Mouse (Mus musculus) hindbrain, embryonic 16.5 days (tissue): ENCODE data around the gene Coq10b. TPM values are rescaled to one million over a fixed set of nuclear protein-coding genes. Genes with fewer than 3 reads are reported as not detected.

Source experiments
- ATAC-seq: fragments of 200-750 bp; cut with Nextera tagmentation; 2 replicates; pipeline ENCODE4 v1.8.0; 2017; ENCODE audit warnings: moderate TSS enrichment, moderate library complexity
- H3K27ac ChIP-seq: fragments of 300-500 bp; sonication (generic); 2 replicates; pipeline ENCODE4 v1.5.1; 2014; ENCODE audit warnings: low read depth, mild to moderate bottlenecking, control low read depth, low read length, moderate library complexity
- H3K27me3 ChIP-seq: fragments of 300-500 bp; sonication (generic); replicated peaks from 2 replicates; pipeline ENCODE4 v1.6.1; 2014; ENCODE audit warnings: low read length; ENCODE audit not compliant: control insufficient read depth, insufficient read depth
- H3K36me3 ChIP-seq: fragments of 300-500 bp; sonication (generic); 2 replicates; pipeline ENCODE4 v1.6.1; 2014; ENCODE audit warnings: mild to moderate bottlenecking, low read length, moderate library complexity, mixed read lengths; ENCODE audit not compliant: control insufficient read depth, insufficient read depth
- H3K4me1 ChIP-seq: fragments of 300-500 bp; sonication (generic); 2 replicates; pipeline ENCODE4 v1.6.1; 2014; ENCODE audit warnings: low read depth, low read length; ENCODE audit not compliant: control insufficient read depth, insufficient read depth
- H3K4me2 ChIP-seq: fragments of 300-500 bp; sonication (generic); 2 replicates; pipeline ENCODE4 v1.6.1; 2014; ENCODE audit warnings: mild to moderate bottlenecking, low read length, control low read depth, moderate library complexity
- H3K4me3 ChIP-seq: fragments of 300-500 bp; sonication (generic); 2 replicates; pipeline ENCODE4 v1.5.1; 2014; ENCODE audit warnings: mild to moderate bottlenecking, low read length, control low read depth, moderate library complexity
- H3K9ac ChIP-seq: fragments of 300-500 bp; sonication (generic); 2 replicates; pipeline ENCODE4 v1.6.1; 2014; ENCODE audit warnings: low read depth, mild to moderate bottlenecking, control low read depth, low read length, moderate library complexity
- H3K9me3 ChIP-seq: fragments of 300-500 bp; sonication (generic); 2 replicates; pipeline ENCODE4 v1.6.1; 2014; ENCODE audit warnings: mild to moderate bottlenecking, low read length, moderate library complexity; ENCODE audit not compliant: control insufficient read depth
- WGBS: fragments of 180-500 bp; shearing (Covaris S2); extraction: QIAGEN DNeasy Blood & Tissue Kit; methylation state at CpG from one replicate; pipeline ENCODE4 v1.1.7; 2014; 5-methylcytosine and 5-hydroxymethylcytosine counted together
- polyA plus RNA-seq: library from polyadenylated mRNA; unstranded; fragments of >200 nt; fragmentation: Nextera tagmentation; extraction: Ambion mirVana; gene quantifications from 2 replicates; pipeline ENCODE4 v1.2.1, GENCODE M21; 2015

The Coq10b gene
- polyA plus RNA-seq, 1 experiment from 2014 or later, result 28.9 TPM

DNA sequence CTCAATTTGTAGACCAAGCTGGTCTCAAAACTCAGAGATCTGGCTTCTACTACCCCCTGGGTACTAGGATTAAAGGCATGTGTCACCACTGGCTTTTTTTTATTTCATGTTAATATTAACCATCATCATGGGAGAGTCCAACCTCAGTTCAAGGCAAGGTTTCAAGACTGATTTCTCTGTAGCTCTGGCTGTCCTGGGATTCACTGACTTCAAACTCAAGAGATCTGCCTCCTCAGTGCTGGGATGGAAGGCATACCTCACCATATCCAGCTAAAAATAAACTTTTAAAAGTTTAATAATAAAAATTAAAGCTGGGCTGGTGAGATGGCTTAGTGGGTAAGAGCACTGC, 23.8 kb downstream of the Coq10b start:
- Histone ChIP-seq H3K4me3 (no peak overlapping the region), H3K4me1 (no peaks in the 10 kb centered on the region), H3K27ac (no peak overlapping the region), H3K9me3 (no peaks in the 10 kb centered on the region), H3K27me3 (no peaks in the 10 kb centered on the region), H3K4me2 (no peak overlapping the region), H3K36me3 (peaks cover 25% of the 10 kb centered on the region), H3K9ac (no peak overlapping the region)
- ATAC-seq, result no peak

GRCm38 (mm10) chr1:55076849-55077516, 24.4 kb downstream of the Coq10b start:
- ATAC-seq, result 0 out of 2 replicates have a peak, but pooled peaks have one; percentile 35
- no peaks in the 10 kb centered on the region for H3K9me3 ChIP-seq
- H3K27ac ChIP-seq, result no peak overlapping the region
- H3K36me3 ChIP-seq, result peaks cover 28% of the 10 kb centered on the region
- 93% methylated on average over 2 of the region's 2 CpGs for WGBS
- no peak overlapping the region for H3K9ac ChIP-seq
- no peak overlapping the region for H3K4me3 ChIP-seq
- H3K4me2 ChIP-seq, result no peak overlapping the region
- H3K27me3 ChIP-seq, result no peaks in the 10 kb centered on the region
- H3K4me1 ChIP-seq, result no peaks in the 10 kb centered on the region

- no peak for ATAC-seq
- Histone ChIP-seq H3K27ac (no peak overlapping the region), H3K9me3 (no peaks in the 10 kb centered on the region; the same call in 1 of the 2 replicates), H3K9ac (no peak overlapping the region), H3K4me2 (no peak overlapping the region), H3K36me3 (peaks cover 49% of the 10 kb centered on the region), H3K4me1 (peaks cover 5% of the 10 kb centered on the region; the same call in 1 of the 2 replicates), H3K27me3 (no peaks in the 10 kb centered on the region), H3K4me3 (no peak overlapping the region)
- WGBS, result 94% methylated on average over 4 of the region's 4 CpGs
Measured at GRCm38 (mm10) chr1:55079677-55080076, 27.1 kb downstream of the Coq10b start.

GRCm38 (mm10) chr1:55082106-55082505, 29.5 kb downstream of the Coq10b start:
- H3K9ac ChIP-seq, result no peak overlapping the region
- H3K4me1 ChIP-seq, result peaks cover 22% of the 10 kb centered on the region
- 82% methylated on average over 1 of the region's 1 CpGs for WGBS
- H3K27me3 ChIP-seq, result no peaks in the 10 kb centered on the region
- peaks cover 48% of the 10 kb centered on the region for H3K36me3 ChIP-seq
- no peaks in the 10 kb centered on the region; the same call in 1 of the 2 replicates for H3K9me3 ChIP-seq
- no peak overlapping the region for H3K27ac ChIP-seq
- no peak overlapping the region for H3K4me2 ChIP-seq
- H3K4me3 ChIP-seq, result no peak overlapping the region
- no peak for ATAC-seq

DNA sequence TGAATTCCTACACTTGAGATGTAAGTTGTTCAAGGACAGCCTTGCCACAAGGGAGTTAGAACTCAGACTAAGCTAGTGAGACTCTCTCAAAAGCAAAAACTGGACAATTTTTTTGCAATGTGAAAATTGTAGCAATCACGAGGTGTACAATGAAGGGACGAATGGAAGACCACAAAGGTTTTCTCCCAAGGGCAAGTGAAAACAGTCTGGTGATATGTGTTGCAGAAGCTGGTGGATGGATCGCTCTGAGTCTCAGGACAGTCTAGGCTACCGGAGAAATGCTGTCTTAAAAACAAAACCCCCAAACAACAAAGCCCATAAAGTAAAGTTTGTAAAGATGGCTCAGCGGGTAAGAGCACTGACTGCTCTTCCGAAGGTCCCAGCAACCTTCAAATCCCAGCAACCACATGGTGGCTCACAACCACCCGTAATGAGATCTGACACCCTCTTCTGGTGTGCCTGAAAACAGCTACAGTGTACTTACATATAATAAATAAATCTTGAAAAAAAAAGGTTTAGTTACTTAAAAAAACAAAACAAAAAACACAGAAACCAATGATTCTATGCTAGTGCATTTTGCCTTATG, 33.3 kb downstream of the Coq10b start:
- WGBS, result 51% methylated on average over 7 of the region's 7 CpGs
- ATAC-seq, result no peak
- Histone ChIP-seq H3K36me3 (peaks cover 29% of the 10 kb centered on the region), H3K4me2 (peak overlapping the region; percentile 90), H3K27ac (no peak overlapping the region), H3K4me1 (peaks cover 32% of the 10 kb centered on the region), H3K9ac (no peak overlapping the region), H3K9me3 (no peaks in the 10 kb centered on the region; the same call in 1 of the 2 replicates), H3K4me3 (no peak overlapping the region), H3K27me3 (no peaks in the 10 kb centered on the region)

- ATAC-seq, result no peak
- peak overlapping the region; percentile 89 for H3K9ac ChIP-seq
- no peaks in the 10 kb centered on the region; the same call in 1 of the 2 replicates for H3K9me3 ChIP-seq
- H3K4me1 ChIP-seq, result peaks cover 32% of the 10 kb centered on the region
- 1% methylated on average over 13 of the region's 13 CpGs for WGBS
- H3K4me2 ChIP-seq, result peak overlapping the region; percentile 90
- no peaks in the 10 kb centered on the region for H3K27me3 ChIP-seq
- peak overlapping the region; percentile 89 for H3K4me3 ChIP-seq
- peak overlapping the region; percentile 95 for H3K27ac ChIP-seq
- peaks cover 27% of the 10 kb centered on the region for H3K36me3 ChIP-seq
Measured at GRCm38 (mm10) chr1:55086868-55087400, 34.4 kb downstream of the Coq10b start.

GRCm38 (mm10) chr1:55087401-55087904, 34.9 kb downstream of the Coq10b start:
- Histone ChIP-seq H3K4me2 (peak overlapping the region; percentile 90), H3K4me1 (peaks cover 32% of the 10 kb centered on the region), H3K27me3 (no peaks in the 10 kb centered on the region), H3K27ac (peak overlapping the region; percentile 95), H3K9ac (peak overlapping the region; percentile 89), H3K4me3 (peak overlapping the region; percentile 89), H3K9me3 (no peaks in the 10 kb centered on the region), H3K36me3 (peaks cover 25% of the 10 kb centered on the region)
- under 1% methylated on average over 54 of the region's 57 CpGs for WGBS
- peak; percentile 64 for ATAC-seq

DNA sequence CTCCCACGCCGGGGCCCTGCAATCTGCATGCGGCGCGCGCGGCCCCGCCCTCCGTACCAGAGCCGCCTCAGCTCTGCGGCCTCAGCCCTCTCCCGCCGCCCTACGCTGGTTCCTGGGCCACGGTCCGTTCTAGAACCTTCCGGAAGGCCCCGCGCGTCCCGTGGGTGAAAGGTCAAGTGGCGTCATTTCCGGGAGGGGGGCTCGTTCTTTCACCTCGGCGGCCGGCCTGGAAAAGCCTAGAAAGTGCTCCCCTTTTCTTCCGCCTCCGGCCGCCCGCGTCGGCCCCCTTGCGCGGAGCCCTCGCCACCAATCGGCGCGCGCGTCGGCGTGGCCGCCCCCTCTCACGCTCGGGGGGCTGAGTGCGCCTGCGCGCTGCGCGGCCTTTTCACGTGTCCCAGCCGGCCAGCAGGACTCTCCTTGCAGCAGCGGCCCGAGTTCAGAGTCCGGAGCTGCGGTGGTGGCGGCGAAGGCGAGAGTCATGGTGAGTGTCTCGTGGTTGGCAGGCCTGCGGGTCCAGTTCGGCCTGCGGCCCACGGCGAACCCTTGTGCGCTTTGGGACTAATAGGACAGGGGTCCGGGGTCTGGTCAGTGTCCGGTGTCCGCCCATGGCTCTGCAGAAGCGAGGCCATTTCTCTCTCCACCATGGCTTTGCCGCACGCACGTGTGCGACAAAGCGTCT, 35.5 kb downstream of the Coq10b start, which contains the start of the genes Hspe1 and Hspd1:
TSS of gene Hspe1 (plus strand) at position 201 of the 679 bp plus-strand sequence.
TSS of gene Hspd1 (minus strand) at position 312 of the 679 bp plus-strand sequence.
- H3K36me3 ChIP-seq, result peaks cover 20% of the 10 kb centered on the region
- H3K27me3 ChIP-seq, result no peaks in the 10 kb centered on the region
- ATAC-seq, result peak; percentile 98
- no peaks in the 10 kb centered on the region for H3K9me3 ChIP-seq
- H3K4me2 ChIP-seq, result peak within 1 kb of the TSS; percentile 90
- H3K9ac ChIP-seq, result peak within 1 kb of the TSS; percentile 89
- H3K27ac ChIP-seq, result peak within 1 kb of the TSS; percentile 95
- peaks cover 32% of the 10 kb centered on the region for H3K4me1 ChIP-seq
- WGBS, result under 1% methylated on average over 59 of the region's 76 CpGs
- peak within 1 kb of the TSS; percentile 89 for H3K4me3 ChIP-seq
